Mouse (Mus musculus): ENCODE data around the gene Otud1. TPM values are rescaled to one million over a fixed set of nuclear protein-coding genes. Genes with fewer than 3 reads are reported as not detected.

Otud1 gene
- total RNA-seq, 2 experiments from 2014 or later: 8.1 to 16.8 TPM

GRCm38 (mm10) chr2:19657881-19658589, 483 bp downstream of the Otud1 start:
- peak overlapping the region; percentile 83 for H3K4me3 ChIP-seq
- peak overlapping the region; percentile 98 for H3K27ac ChIP-seq
- intact Hi-C loops (cut with DNase I): loop anchor here (2.0 to 5.0 kb wide), 3 partner anchors 49 to 131 kb away; no protein-coding TSS in a partner anchor
- TF ChIP-seq CTCF (IDR thresholded peaks at IDR 0.05): peak; percentile 45
- DNase-seq: peak; percentile 95

DNA sequence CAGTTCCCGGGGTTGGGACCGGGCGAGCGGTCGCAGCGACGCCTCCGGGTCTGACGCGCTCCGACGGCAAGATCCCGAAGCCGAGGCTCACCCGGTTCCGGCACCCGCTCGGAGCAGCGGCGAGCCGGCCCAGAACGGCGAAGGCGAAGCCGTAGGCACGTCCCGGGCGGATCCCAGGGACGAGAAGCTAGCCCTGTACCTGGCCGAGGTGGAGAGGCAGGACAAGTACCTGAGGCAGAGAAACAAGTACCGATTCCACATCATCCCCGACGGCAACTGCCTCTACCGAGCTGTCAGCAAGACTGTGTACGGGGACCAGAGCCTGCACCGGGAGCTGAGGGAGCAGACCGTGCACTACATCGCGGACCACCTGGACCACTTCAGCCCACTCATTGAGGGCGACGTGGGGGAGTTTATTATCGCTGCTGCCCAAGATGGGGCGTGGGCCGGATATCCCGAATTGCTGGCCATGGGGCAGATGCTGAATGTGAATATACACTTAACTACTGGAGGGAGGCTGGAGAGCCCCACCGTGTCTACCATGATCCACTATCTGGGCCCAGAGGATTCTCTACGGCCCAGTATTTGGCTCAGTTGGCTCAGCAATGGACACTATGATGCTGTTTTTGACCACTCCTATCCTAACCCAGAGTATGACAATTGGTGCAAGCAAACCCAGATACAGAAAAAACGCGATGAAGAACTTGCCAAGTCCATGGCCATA, 1.3 kb downstream of the Otud1 start:
- TF ChIP-seq CTCF (IDR thresholded peaks at IDR 0.05): no peak
- intact Hi-C loops (cut with DNase I): loop anchor here (2.0 to 5.0 kb wide), 2 partner anchors 104 to 132 kb away; no protein-coding TSS in a partner anchor

GRCm38 (mm10) chr2:19660875-19661274, 3.3 kb downstream of the Otud1 start:
- H3K27ac ChIP-seq: peak overlapping the region; percentile 25; the same call in 1 of the 2 replicates
- intact Hi-C loops (cut with DNase I): loop anchor here (5.0 kb wide), 1 partner anchor 56 kb away; no protein-coding TSS in a partner anchor
- no peak for DNase-seq
- TF ChIP-seq CTCF (IDR thresholded peaks at IDR 0.05): no peak
- H3K4me3 ChIP-seq: peak overlapping the region; percentile 83

More for the DNA sequence above, 1.3 kb downstream of the Otud1 start:
- Histone ChIP-seq H3K4me3 (peak overlapping the region; percentile 83), H3K27ac (peak overlapping the region; percentile 98)
- no peak for DNase-seq

- no peak overlapping the region for H3K27ac ChIP-seq
- intact Hi-C loops (cut with DNase I): loop anchor here (5.0 kb wide), 1 partner anchor 54 kb away; no protein-coding TSS in a partner anchor
- H3K4me3 ChIP-seq: no peak overlapping the region
- TF ChIP-seq CTCF (IDR thresholded peaks at IDR 0.05): no peak
- DNase-seq: no peak
These were observed 5.7 kb downstream of the Otud1 start for GRCm38 (mm10) chr2:19663146-19663848.

DNA sequence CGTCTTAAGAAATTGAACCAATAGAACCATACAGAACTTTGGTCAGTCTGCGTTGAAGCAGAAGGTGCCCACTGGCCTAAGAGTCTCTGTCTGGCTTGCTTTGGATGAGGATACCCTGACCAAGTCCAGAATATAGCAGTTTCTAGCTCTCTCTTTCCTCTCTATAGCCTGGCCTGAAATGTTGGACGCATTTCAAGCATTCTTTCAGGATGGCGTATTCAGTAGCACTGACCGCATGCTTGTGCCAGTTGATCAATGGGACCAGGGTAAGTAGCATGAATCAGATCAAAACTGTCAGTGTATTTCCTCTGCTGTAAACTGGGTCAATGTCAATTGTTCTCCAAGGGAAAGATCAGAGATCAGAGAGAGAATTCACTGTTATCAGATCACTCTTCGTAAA, 6.6 kb downstream of the Otud1 start:
- Histone ChIP-seq H3K27ac (0 out of 2 replicates have a peak overlapping the region, but pooled peaks have one; percentile 16), H3K4me3 (no peak overlapping the region)
- intact Hi-C loops (cut with DNase I): loop anchor here (5.0 kb wide), 1 partner anchor 53 kb away; no protein-coding TSS in a partner anchor
- DNase-seq: no peak
- no peak for TF ChIP-seq CTCF (IDR thresholded peaks at IDR 0.05)

- intact Hi-C loops (cut with DNase I): loop anchor here (5.0 kb wide), 2 partner anchors 37 to 52 kb away; no protein-coding TSS in a partner anchor
- Histone ChIP-seq H3K4me3 (no peak overlapping the region), H3K27ac (0 out of 2 replicates have a peak overlapping the region, but pooled peaks have one; percentile 16)
- DNase-seq: no peak
- no peak for TF ChIP-seq CTCF (IDR thresholded peaks at IDR 0.05)
These were observed 7.3 kb downstream of the Otud1 start for GRCm38 (mm10) chr2:19664555-19665475.

DNA sequence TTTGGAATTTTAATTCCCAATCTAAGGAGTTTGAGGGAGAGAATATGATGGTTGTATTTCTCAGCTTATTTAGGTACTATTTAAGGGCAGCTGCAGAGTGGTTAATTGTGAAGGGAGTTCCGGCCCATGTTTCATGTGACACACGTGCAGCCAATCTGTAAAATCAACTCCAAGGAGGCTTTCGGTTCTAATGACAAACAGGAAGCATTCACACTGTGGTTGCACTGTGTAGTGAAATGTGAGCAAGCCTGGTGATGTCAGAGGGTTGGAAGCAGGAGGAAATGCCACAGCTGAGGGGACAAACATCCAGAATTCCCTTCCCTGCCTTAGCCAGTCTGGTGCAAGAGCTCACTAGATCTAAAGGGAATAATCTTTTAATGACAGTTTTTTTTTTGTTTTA, 8.3 kb downstream of the Otud1 start:
- H3K27ac ChIP-seq: peak overlapping the region; percentile 70
- H3K4me3 ChIP-seq: peak overlapping the region; percentile 29
- DNase-seq: peak; percentile 38
- intact Hi-C loops (cut with DNase I): loop anchor here (5.0 kb wide), 1 partner anchor 36 kb away; no protein-coding TSS in a partner anchor
- no peak for TF ChIP-seq CTCF (IDR thresholded peaks at IDR 0.05)

DNA sequence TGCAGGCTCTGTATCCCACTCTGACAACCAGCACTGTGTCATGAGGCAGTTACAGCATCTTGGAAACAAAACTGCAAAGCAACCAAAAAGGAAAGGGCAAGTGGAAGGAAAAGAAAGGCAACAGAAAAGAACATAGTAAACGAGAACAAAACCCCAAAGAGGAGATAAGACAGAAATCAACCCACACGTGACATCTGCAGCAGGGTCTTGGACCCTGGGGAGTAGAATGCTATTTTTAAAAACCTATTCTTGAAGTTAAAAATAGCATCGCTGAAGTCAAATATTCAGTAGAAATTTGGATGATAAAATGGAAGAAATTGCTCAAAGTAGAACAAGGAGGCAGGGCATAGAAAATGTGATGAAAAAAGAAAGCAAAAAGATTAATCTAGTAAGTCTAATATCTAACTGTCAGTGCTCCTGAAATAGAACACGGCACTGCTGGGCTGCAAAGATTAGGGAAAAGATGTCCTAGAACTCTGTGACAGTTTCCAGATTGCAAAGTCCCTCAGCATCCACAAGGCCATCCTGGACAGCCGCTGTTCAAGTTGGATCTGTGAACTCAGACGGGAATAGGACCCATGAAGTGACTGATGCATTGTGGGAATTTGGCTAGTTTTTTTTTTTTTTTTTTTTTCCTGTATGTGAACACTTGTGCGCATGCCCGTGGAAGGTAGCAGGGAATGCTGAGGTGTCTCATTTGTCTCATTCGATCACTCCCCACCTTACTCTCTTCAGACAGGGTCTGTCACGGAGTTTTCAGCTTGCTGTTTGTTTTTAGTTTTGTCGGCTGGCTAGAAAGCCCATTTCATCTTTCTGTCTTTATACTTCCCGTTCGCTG, 13.5 kb downstream of the Otud1 start:
- intact Hi-C loops (cut with DNase I): no loop called here
- Histone ChIP-seq H3K27ac (no peak overlapping the region), H3K4me3 (no peak overlapping the region)
- TF ChIP-seq CTCF (IDR thresholded peaks at IDR 0.05): no peak
- DNase-seq: no peak

DNA sequence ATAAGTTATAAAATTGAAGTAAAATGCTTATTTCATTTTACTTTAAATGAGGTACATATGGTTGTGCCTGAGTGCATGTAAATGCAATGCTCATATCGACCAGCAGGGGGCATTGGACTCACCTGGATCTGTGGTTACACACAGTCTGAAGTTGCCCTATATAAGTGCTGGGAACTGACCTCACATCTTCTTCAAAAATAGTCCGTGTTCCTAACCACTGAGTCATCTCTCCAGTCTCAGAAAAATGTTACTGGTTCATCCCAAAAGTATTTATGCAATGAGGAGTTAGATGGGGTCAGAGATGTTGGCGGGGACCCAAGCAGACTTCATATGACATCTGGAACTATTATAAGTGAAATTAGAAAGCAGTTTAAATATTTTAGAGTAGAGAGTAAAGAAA, 25.4 kb downstream of the Otud1 start:
- intact Hi-C loops (cut with DNase I): no loop called here
- peak; percentile 61 for TF ChIP-seq CTCF (IDR thresholded peaks at IDR 0.05)
- Histone ChIP-seq H3K4me3 (no peak overlapping the region), H3K27ac (no peak overlapping the region)
- peak; percentile 40 for DNase-seq

GRCm38 (mm10) chr2:19685489-19686147, 28.1 kb downstream of the Otud1 start:
- no peak for TF ChIP-seq CTCF (IDR thresholded peaks at IDR 0.05)
- intact Hi-C loops (cut with DNase I): no loop called here
- peak overlapping the region; percentile 8 for H3K4me3 ChIP-seq
- H3K27ac ChIP-seq: peak overlapping the region; percentile 55
- peak; percentile 46 for DNase-seq

All from gastrocnemius, adult 2 months (tissue).